Mouse (Mus musculus) retina, adult 2 months (tissue): Measurements from ENCODE around the gene Cul9.
"Not testable (repeated sequence)": the region's sequence is repeated elsewhere in the genome, so short reads cannot be mapped to it uniquely, and the experiment has no call there.

Experiments
- DNase-seq: peaks from one replicate; pipeline ENCODE4 v3.0.0-alpha.2; 2012; ENCODE audit warnings: low read depth, low spot score

The Cul9 gene

GRCm38 (mm10) chr17:46545813-46546564, at the start of gene Cul9:
Gene Cul9 (minus strand): TSS chr17:46546388.
- DNase-seq: peak; percentile 75

GRCm38 (mm10) chr17:46595336-46595735, 49.1 kb upstream of the Cul9 start:
- no peak for DNase-seq

DNA sequence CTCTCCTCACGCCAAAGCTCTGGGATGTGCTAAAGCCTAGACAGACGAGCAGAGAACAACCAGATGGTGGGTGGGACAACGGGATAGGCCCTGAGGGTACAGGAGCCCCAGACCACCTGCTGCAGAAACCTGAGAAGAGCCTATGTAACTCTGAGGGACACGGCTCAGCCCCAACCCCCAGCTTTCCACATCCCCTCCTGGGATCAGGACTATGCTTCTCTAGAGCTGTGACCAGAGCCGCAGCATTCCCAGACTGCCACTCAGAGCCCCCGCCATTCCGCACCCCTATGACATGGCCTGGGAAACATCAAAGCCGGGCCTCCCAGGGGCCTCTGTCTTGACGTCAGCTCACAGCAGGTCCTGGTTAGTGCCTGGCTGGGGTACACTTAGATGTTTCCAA, 48.4 kb upstream of the Cul9 start:
- DNase-seq: no peak

GRCm38 (mm10) chr17:46593124-46593523, 46.9 kb upstream of the Cul9 start:
- no peak for DNase-seq

DNA sequence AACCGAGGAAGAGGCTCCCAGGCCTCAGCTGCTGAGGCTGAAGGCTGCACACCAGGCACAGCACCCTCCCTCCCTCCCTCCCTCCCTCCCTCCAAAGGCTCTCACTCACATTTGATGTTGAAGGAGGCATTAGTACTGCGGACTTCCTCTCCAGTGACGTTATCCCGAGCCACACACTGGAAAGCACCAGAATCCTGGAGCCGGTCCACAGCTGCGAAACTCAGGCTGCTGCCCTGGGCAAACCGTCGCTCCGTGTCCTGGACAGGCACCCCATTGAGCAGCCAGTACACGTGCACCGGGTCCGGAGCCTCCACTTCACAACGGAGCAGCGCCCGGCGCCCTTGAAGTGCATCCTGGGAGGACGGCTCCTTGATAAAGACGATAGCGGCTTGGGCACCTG, 45.2 kb upstream of the Cul9 start:
- DNase-seq: no peak

GRCm38 (mm10) chr17:46590439-46590838, 44.3 kb upstream of the Cul9 start:
- no peak for DNase-seq

DNA sequence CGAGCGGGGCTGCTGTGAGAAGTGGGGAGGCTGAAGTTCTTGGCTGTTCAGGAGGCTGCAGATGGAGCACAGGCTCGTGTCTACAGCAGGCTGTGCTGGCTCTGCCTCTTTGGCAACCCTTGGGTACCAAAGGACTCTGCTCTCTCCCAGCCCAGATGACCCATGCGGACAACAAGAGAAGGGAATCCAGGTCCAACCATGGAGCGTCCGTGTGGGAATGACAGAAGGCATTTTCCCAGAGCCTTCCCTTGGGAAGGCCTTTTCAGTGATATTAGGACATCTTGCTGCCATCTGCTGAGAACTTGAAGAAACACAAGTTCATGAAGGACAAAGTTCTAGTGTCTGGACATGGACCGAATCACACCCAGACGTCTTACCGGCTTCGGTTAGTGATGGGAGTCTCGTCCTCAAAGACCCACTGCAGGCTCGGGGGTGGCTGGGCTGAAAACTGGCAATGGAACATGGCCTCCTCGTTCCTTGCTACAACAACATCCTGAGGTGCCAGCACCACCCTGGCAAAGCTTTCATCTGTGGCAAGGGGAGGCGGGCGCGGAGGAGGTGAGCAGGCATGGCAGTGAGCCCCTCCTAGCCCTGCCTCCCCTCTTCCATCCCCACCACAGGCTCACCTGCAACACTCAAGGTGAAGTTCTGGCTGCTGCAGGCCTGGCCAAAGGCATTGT, 43.6 kb upstream of the Cul9 start:
- DNase-seq: no peak

DNA sequence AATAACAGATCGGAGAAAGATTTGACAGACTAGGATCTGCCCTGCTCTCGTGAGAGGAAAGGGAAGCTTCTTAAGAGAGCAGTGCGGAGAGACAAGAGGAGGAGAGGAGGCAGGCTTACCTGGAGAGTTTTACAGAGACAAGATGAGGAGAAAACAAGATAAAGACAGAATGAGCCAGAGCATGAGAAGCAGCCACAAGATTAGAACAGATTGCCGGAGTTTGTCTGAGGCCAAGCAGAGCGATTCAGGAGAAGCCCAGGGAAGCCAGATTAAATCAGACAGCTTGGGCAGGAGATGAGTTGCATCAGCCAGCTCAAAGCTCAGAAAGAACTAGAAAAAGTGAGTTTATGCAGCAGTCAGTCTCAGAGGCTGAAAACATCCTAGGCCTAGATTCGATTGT, 42.7 kb upstream of the Cul9 start:
- DNase-seq: no peak

DNA sequence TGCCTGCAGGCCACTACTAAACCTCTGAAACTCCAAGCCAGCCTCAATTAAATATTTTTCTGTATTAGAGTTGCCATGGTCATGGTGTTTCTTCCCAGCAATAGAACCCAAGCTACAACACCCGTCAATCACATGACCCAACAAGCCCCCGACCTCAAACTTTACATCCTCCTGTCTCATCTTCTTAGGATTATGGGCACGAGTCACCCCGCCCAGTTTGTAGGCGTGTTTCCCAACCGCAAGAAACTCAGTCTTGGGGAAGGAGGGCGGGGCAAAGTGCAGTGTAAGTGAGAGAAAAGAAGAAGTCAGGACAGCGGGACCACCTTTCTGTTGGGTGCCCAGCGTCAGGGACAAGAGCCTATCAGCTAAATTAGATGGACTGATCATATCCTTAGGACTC, 42.0 kb upstream of the Cul9 start:
- no peak for DNase-seq

DNA sequence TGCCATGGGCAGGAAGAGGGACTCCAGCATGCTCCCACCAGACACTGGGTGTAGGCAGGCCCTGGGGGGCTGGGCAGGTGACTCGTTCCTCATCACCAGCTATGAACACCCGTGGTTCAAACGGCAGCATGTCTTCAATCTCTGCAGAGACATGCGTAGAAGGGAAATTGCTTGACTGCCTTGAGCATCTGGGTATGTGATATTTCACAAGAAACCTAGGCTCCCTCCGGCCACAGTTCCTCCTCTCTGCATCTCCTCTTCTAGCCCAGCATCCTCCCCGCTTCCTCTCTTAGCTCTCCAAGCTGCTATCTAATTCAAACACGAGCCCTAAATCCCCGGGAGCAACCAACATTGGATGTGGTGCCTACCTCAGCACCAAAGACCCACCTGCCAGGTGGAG, 40.1 kb upstream of the Cul9 start:
- no peak for DNase-seq

DNA sequence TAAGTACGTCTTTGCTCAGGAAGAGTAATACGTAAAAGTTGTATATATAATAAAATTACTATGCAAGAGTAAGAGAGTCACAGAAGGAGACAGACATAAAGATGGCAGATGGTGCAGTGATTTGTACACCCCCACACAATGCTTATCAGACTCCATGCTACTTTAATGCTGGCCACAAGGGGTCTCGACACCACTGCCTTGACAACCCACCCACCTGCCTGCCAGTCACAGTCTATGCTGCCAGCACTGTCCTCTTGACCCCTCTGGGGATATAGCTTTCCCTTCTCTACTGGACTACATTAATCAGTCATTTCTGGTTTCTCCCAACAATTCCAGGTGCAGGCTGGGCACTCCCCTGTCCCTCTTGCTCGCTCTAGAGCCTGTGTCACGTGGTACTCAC, 32.5 kb upstream of the Cul9 start:
- DNase-seq: no peak

DNA sequence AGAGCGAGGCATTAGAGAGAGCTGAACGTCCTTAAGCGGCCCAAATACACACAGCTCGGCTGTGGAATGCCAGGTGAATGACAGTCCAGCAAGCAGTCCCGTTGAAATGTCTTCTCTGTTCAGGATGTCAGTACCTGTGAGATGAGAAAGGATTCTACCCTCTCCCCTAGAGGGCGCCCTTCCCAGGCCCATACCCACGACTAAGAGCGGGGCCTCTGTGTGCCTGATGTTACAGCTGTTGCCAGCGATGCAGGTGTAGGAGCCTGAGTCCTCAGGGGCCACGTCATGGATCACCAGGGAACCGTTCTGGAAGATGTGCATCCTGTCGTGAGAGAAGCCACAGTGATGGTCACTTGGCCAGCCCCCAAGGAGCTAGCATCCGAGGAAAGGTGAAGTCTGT, 29.9 kb upstream of the Cul9 start:
- DNase-seq: no peak

- DNase-seq: no peak
Observed at GRCm38 (mm10) chr17:46574535-46574934, 28.3 kb upstream of the Cul9 start.

- no peak for DNase-seq
Observed at GRCm38 (mm10) chr17:46571005-46571404, 24.8 kb upstream of the Cul9 start.

- no peak for DNase-seq
Observed at GRCm38 (mm10) chr17:46559146-46559545, 13.0 kb upstream of the Cul9 start.

DNA sequence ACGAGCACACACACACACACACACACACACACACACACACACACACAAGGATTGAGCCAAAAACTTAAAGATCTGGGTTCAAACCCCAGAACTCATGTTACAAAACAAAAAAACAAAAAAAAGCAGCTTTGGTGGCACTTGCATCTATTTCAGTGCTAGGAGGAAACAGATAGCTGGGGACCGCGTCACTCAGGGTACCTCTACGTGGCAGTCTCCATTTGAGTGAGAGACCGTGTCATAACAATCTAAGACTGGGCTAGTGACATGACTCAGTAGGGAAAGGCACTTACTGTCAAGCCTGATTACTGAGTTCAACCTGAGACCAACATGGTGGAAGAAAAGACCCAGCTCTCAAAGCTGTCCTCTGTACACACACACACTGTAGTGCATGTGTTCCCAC, 12.0 kb upstream of the Cul9 start:
- DNase-seq: no peak

DNA sequence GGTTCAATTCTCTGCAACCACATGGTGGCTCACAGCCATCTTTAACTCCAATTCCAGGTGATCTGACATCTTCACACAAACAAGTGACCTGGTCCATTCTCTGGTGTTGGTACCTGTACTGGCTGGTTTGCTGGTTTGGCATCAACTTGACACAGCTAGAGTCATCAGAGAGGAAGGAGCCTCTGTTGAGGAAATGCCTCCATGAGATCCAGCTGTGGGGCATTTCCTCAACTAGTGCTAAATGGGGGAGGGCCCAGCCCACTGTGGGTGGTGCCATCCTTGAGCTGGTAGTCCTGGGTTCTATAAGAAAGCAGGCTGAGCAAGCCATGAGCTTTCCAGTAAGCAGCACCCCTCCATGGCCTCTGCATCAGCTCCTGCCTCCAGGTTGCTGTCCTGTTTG, 11.1 kb upstream of the Cul9 start:
- not testable (repeated sequence) for DNase-seq

- no peak for DNase-seq
Observed at GRCm38 (mm10) chr17:46556584-46556945, 10.4 kb upstream of the Cul9 start.

- DNase-seq: peak; percentile 86
Observed at GRCm38 (mm10) chr17:46555673-46556583, 9.7 kb upstream of the Cul9 start, which contains the start of gene Srf. Gene Srf (minus strand): TSS chr17:46556175.

- DNase-seq: no peak
Observed at GRCm38 (mm10) chr17:46554977-46555672, 8.9 kb upstream of the Cul9 start.

DNA sequence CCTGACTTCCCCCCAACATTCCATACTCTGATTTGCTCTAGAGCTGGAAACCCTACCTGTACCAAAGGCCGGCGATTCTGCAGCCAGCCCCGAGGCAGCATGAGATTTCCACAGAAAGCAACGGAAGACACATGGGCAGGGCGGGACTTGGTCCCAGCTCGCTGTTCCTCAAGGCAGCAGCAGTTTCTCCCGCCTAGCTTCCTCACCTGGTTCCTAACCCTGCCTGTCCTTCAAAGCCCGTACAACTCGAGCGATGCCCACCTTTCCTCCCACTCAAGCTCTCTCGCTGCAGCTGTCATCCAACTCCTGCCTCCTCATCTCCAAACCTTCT, 8.4 kb upstream of the Cul9 start:
- no peak for DNase-seq

- no peak for DNase-seq
Observed at GRCm38 (mm10) chr17:46553926-46554325, 7.7 kb upstream of the Cul9 start.
